Mouse (Mus musculus): ENCODE data around the gene Itgb7.

The Itgb7 gene

DNA sequence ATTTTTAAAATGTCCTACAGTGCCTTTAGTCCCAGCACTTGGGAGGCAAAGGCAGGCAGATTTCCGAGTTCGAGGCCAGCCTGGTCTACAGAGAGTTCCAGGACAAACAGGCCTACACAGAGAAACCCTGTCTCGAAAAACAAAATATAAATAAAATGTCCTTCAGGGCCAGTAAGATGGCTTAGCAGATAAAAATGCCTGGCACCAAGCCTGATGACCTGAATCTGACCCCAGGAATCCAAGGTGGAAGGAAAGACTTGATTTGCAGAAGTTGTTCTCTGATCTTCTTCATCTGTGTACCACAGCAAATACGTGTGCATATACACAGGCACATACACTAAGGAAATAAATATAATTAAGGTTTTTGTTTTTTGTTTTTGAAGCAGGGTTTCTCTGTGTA lies 36.4 kb downstream of the Itgb7 start:
- DNase-seq (ENCODE audit: low read depth, low spot score) = no peak

DNA sequence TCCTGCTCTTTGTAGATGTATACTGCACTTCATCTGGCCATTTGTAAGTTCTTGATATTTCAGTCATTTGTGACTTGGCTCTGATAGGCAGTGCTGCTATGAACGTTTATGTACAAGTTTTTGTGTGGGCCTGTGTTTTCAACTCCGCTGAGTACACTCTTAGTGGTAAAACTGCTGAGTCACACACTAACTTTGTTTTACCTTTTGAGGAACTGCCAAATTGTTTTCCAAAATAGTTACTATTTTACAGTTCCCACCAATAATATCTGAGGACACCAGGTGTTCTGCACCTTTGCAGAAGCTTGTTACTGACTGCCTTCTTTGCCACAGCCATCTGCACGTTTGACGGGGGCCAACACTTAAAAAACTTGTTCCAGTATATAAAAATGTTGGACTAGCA lies 37.3 kb downstream of the Itgb7 start:
- DNase-seq (ENCODE audit: low read depth, low spot score) = no peak

GRCm38 (mm10) chr15:102193652-102194051 lies 38.1 kb downstream of the Itgb7 start:
- DNase-seq (ENCODE audit: low read depth, low spot score) = no peak

- DNase-seq (ENCODE audit: low read depth, low spot score) = no peak
Measured at GRCm38 (mm10) chr15:102192820-102193386, 38.8 kb downstream of the Itgb7 start.

DNA sequence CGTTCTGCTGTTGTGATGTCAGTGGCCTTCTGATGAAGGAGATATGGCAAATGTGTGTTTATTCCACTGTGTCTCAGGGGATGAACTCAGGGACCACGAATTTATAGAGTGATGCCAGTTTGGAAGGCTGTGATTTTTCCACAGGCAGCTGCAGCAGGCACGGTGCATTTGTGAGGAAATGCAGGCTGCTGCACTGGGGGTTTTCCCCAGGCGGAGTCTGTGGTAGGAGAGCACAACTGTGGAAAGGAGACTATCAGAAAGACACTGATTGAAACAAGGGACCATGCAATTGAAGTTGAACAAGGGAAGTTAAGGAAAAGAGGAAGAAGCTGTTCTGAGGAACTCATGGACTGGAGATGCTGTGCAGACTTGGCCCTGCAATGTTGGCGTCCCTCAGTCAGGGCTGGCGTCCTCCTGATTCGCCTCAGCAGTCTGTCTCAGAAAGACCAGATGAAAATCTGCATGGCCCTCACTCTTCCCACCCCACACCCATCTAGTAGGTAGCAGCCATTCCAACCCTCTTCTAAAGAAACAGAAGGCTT lies 39.4 kb downstream of the Itgb7 start:
- no peak for DNase-seq (ENCODE audit: low read depth, low spot score)

DNA sequence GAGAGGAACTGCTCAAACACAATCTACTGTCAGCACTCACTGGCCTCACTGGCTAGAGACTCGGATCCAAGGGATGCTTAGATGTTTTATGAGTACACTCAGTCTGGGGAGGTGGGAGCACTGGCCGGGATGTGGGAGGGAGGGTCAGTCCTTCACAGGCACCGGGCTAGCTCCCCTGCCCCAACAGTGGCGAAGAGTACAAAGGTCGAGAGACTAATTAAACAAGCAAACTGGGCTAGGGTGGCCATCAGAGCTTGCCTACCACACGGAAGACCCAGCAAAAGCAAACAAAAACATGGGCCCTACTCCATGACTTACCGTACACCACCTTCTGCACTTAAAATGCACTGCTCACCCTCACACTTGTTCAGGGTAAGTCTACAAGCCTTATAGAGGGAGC lies 40.0 kb downstream of the Itgb7 start:
- no peak for DNase-seq (ENCODE audit: low read depth, low spot score)

DNA sequence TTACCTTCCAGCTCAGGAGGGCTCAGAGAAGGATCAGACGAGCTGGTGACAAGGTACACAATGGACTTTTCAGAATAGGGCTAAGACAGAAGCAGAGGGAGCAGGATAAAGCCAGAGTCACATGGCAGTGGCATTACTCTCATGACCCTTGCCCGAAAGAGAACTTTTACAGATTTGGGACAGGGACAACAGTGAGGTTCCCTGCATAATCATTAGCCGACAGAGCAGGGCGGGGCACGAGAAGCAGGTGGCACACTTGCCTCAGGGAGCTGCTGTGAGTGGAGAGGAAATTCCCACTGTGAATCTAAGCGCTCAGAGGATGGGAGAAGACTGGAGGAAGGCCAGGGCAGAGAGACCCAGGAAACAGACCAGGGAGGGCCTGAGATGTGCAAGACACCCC lies 42.9 kb downstream of the Itgb7 start:
- peak; percentile 54 for DNase-seq (ENCODE audit: low read depth, low spot score)

GRCm38 (mm10) chr15:102188096-102188495 lies 43.6 kb downstream of the Itgb7 start:
- DNase-seq (ENCODE audit: low read depth, low spot score) = no peak

- DNase-seq (ENCODE audit: low read depth, low spot score) = no peak
Measured at GRCm38 (mm10) chr15:102186239-102186638, 45.5 kb downstream of the Itgb7 start.

- no peak for DNase-seq (ENCODE audit: low read depth, low spot score)
Measured at GRCm38 (mm10) chr15:102183076-102183475, 48.7 kb downstream of the Itgb7 start.

- peak; percentile 34 for DNase-seq (ENCODE audit: low read depth, low spot score)
Measured at GRCm38 (mm10) chr15:102179924-102180323, 51.8 kb downstream of the Itgb7 start.

DNA sequence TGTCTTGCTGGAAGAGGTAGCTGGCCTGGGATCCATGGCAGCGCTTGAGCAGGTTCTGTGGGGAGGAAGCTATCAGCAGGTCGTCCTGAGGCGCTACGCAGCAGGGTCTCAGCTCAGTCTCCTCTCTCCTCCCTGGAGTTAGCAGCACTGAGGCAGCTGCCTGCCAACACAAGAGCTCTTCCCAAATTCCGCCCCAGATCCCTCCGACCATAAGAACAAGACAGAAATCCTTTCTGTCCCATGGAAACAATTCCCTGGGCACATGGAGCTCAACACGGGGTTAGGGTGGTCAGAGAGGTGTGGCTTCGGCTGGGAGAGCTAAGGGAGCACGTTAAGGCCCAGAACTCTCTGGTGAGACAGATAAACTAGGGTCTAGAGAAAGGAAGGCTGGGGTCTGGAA lies 52.6 kb downstream of the Itgb7 start:
- peak; percentile 59 for DNase-seq (ENCODE audit: low read depth, low spot score)

DNA sequence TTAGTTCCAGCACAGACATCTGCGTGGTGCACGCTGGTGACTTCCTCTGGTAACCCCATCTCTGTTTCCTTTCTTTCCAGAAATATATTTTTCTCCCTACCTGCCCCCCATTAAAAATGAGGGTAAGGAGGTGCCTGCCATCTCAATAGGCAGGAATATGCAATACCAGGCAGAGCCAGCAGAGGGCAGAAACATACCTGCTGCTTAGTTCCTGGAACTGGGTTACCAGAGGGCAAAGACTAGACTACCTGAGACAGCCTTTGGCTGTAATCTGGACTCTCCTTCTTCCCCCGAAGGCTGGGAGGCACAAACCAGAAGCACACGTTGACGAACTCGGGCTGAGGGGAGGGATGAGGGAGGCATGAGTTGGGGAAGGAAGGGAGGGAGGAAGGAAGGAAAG lies 53.5 kb downstream of the Itgb7 start:
- DNase-seq (ENCODE audit: low read depth, low spot score) = peak; percentile 88

DNA sequence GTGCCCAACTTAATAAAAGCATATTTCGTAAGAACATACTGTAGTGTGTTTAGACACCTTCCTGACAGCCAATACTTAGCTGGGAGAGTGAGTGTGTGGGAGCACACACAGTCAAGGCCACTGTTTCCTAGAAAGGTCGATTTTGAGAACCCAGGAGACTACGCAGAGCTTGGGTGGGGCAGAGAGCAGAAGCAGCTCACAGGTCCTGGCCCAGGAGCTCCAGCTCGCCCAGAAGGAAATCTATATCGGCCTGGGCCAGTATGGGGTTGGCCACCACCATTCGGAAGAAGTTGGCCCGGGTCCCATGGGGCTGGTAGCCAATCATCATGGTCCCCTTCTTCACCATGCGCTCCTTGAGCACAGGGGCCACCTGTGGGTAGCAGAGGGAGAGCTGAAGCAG lies 54.3 kb downstream of the Itgb7 start:
- no peak for DNase-seq (ENCODE audit: low read depth, low spot score)

GRCm38 (mm10) chr15:102176571-102177316 lies 55.0 kb downstream of the Itgb7 start:
- DNase-seq (ENCODE audit: low read depth, low spot score) = no peak

GRCm38 (mm10) chr15:102175736-102176319 lies 55.9 kb downstream of the Itgb7 start:
- peak; percentile 53 for DNase-seq (ENCODE audit: low read depth, low spot score)

- DNase-seq (ENCODE audit: low read depth, low spot score) = no peak
Measured at GRCm38 (mm10) chr15:102173581-102173980, 58.2 kb downstream of the Itgb7 start.

- no peak for DNase-seq (ENCODE audit: low read depth, low spot score)
Measured at GRCm38 (mm10) chr15:102169064-102169463, 62.7 kb downstream of the Itgb7 start.

DNA sequence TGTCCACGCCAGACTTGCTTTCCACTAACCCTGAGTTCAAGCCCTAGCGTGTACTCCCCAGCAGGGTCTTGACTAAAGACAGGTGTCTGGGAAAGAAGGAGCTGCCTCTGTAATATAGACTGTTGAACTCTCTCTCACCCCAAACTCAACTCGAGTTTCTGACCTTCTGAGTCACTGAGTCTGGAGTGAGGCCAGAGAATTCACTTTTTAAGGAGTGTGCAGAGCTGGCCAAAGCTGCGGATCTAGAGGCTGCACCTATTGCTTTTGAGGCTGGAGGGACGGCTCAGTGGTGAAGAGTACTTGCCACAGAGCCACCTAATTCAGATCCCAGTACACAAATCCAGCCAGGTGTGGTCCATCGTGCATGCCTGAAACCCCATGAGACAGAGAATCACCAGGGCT lies 64.1 kb downstream of the Itgb7 start:
- DNase-seq (ENCODE audit: low read depth, low spot score) = no peak
